Mouse (Mus musculus): Measurements from ENCODE around the gene Nup98.

GRCm38 (mm10) chr7:102228049-102228670 lies 18.2 kb upstream of the Nup98 start:
- no peak for TF ChIP-seq CTCF (IDR thresholded peaks at IDR 0.05; ENCODE audit: low read depth, low read length)
- TF ChIP-seq POLR2A (IDR thresholded peaks at IDR 0.05; ENCODE audit: extremely low read depth, insufficient read depth, low read length), result no peak
